Mouse (Mus musculus): ENCODE results near the gene Ndufaf5.

GRCm38 (mm10) chr2:140202573-140202972 is 32.1 kb downstream of the Ndufaf5 start:
- no peak for TF ChIP-seq CTCF (IDR thresholded peaks at IDR 0.05; ENCODE audit: control insufficient read depth, insufficient read depth, insufficient read length)
- no peak for TF ChIP-seq CEBPB (IDR thresholded peaks at IDR 0.05; ENCODE audit: low read depth)
